Mouse (Mus musculus) C2C12 (cell line): ENCODE results near the gene Ezr. TPM values are rescaled to one million over a fixed set of nuclear protein-coding genes. Genes with fewer than 3 reads are reported as not detected.

ENCODE experiments used
- H3K27me3 ChIP-seq: one replicate; pipeline ENCODE4 v1.6.1; 2011; ENCODE audit not compliant: control insufficient read depth, insufficient read depth, insufficient read length
- H3K36me3 ChIP-seq: one replicate; pipeline ENCODE4 v1.6.1; 2011; ENCODE audit not compliant: control insufficient read depth, insufficient read depth
- H3K4me3 ChIP-seq: one replicate; pipeline ENCODE4 v1.5.1; 2011; ENCODE audit warnings: mild to moderate bottlenecking, control low read depth; ENCODE audit not compliant: poor library complexity, insufficient read depth, severe bottlenecking
- H3K79me2 ChIP-seq: one replicate; pipeline ENCODE4 v1.6.1; 2011; ENCODE audit not compliant: control insufficient read depth, insufficient read depth
- H3K79me3 ChIP-seq: one replicate; pipeline ENCODE4 v1.6.1; 2011; ENCODE audit warnings: low read depth, control low read depth
- H3ac ChIP-seq: one replicate; pipeline ENCODE3; 2011; ENCODE audit warnings: low read depth; ENCODE audit not compliant: control insufficient read depth, insufficient read length
- CEBPB ChIP-seq: IDR thresholded peaks from one replicate; pipeline ENCODE4 v1.6.1; 2011; ENCODE audit warnings: low read depth, mild to moderate bottlenecking, control low read depth, moderate library complexity
- CTCF ChIP-seq: IDR thresholded peaks from one replicate; pipeline ENCODE4 v1.5.1; 2011; ENCODE audit not compliant: control insufficient read depth, insufficient read depth, insufficient read length
- FOSL1 ChIP-seq: IDR thresholded peaks from one replicate; pipeline ENCODE4 v1.8.0; 2011; ENCODE audit warnings: mild to moderate bottlenecking, low read length; ENCODE audit not compliant: poor library complexity, insufficient read depth, severe bottlenecking
- MAX ChIP-seq: IDR thresholded peaks from one replicate; pipeline ENCODE4 v1.6.1; 2011; ENCODE audit warnings: mild to moderate bottlenecking, control low read depth
- MYOD1 ChIP-seq: IDR thresholded peaks from one replicate; pipeline ENCODE4 v1.6.1; 2011; ENCODE audit warnings: low read depth; ENCODE audit not compliant: control insufficient read depth, insufficient read length
- MYOG ChIP-seq: IDR thresholded peaks from one replicate; pipeline ENCODE4 v1.6.1; 2011; ENCODE audit not compliant: control insufficient read depth, insufficient read length; ENCODE audit errors: extremely low read depth
- USF1 ChIP-seq: IDR thresholded peaks from one replicate; pipeline ENCODE4 v1.6.1; 2011; ENCODE audit warnings: low read depth, mild to moderate bottlenecking, control low read depth, moderate library complexity
- polyA plus RNA-seq: library from polyadenylated mRNA; unstranded; fragments of >200 nt; fragmentation: generic; extraction: Trizol; gene quantifications from one replicate; pipeline ENCODE4 v1.2.1, GENCODE M21; 2012; ENCODE audit warnings: missing spikeins

The Ezr gene
- polyA plus RNA-seq, 1 experiment, result 78.7 TPM

- Histone ChIP-seq H3ac (no peak overlapping the region), H3K79me3 (no peaks in the 10 kb centered on the region), H3K36me3 (peaks cover 71% of the 10 kb centered on the region), H3K4me3 (no peak overlapping the region), H3K79me2 (no peaks in the 10 kb centered on the region), H3K27me3 (no peaks in the 10 kb centered on the region)
- TF ChIP-seq MAX, result no peak
- TF ChIP-seq CEBPB, result no peak
- no peak for TF ChIP-seq CTCF
- TF ChIP-seq FOSL1, result no peak
- no peak for TF ChIP-seq MYOG
- TF ChIP-seq USF1, result no peak
- TF ChIP-seq MYOD1, result no peak
These were observed 41.3 kb downstream of the Ezr start for GRCm38 (mm10) chr17:6741271-6741670.

GRCm38 (mm10) chr17:6740331-6741170 lies 42.0 kb downstream of the Ezr start:
- Histone ChIP-seq H3K27me3 (no peaks in the 10 kb centered on the region), H3K79me3 (no peaks in the 10 kb centered on the region), H3ac (no peak overlapping the region), H3K36me3 (peaks cover 64% of the 10 kb centered on the region), H3K79me2 (no peaks in the 10 kb centered on the region), H3K4me3 (no peak overlapping the region)
- TF ChIP-seq MYOD1 (no peak), MYOG (no peak), CTCF (no peak)

GRCm38 (mm10) chr17:6739756-6740155 lies 42.8 kb downstream of the Ezr start:
- TF ChIP-seq MAX (no peak), USF1 (no peak), CTCF (no peak), MYOG (no peak), FOSL1 (no peak), MYOD1 (no peak), CEBPB (no peak)
- H3K79me3 ChIP-seq, result no peaks in the 10 kb centered on the region
- H3K36me3 ChIP-seq, result peaks cover 58% of the 10 kb centered on the region
- no peak overlapping the region for H3K4me3 ChIP-seq
- no peaks in the 10 kb centered on the region for H3K79me2 ChIP-seq
- H3K27me3 ChIP-seq, result no peaks in the 10 kb centered on the region
- H3ac ChIP-seq, result no peak overlapping the region

- H3K79me3 ChIP-seq, result no peaks in the 10 kb centered on the region
These were observed 43.3 kb downstream of the Ezr start for GRCm38 (mm10) chr17:6739266-6739665.

GRCm38 (mm10) chr17:6738836-6739235 lies 43.7 kb downstream of the Ezr start:
- Histone ChIP-seq H3K36me3 (peaks cover 54% of the 10 kb centered on the region), H3K27me3 (no peaks in the 10 kb centered on the region), H3K79me2 (no peaks in the 10 kb centered on the region), H3K4me3 (no peak overlapping the region), H3ac (no peak overlapping the region), H3K79me3 (no peaks in the 10 kb centered on the region)
- TF ChIP-seq MYOD1 (no peak), CTCF (no peak), USF1 (no peak), FOSL1 (no peak), CEBPB (no peak), MAX (no peak), MYOG (no peak)

More at GRCm38 (mm10) chr17:6739266-6739665, 43.3 kb downstream of the Ezr start:
- no peaks in the 10 kb centered on the region for H3K27me3 ChIP-seq
- H3ac ChIP-seq, result no peak overlapping the region
- H3K79me2 ChIP-seq, result no peaks in the 10 kb centered on the region
- no peak overlapping the region for H3K4me3 ChIP-seq
- TF ChIP-seq CEBPB (no peak), USF1 (no peak), CTCF (no peak), MYOG (no peak), MAX (no peak), FOSL1 (no peak), MYOD1 (no peak)
- peaks cover 54% of the 10 kb centered on the region for H3K36me3 ChIP-seq
